Mouse (Mus musculus) liver, postnatal 0 days (tissue): ENCODE measurements around the gene Spib.

Experiments
- CTCF ChIP-seq: sonication (generic); IDR thresholded peaks from 2 replicates; pipeline ENCODE4 v1.5.1; 2016; ENCODE audit warnings: antibody characterized with exemption, low read depth
- EP300 ChIP-seq: IDR thresholded peaks from 2 replicates; pipeline ENCODE4 v1.6.1; 2016; ENCODE audit warnings: antibody characterized with exemption, low read depth, mild to moderate bottlenecking

DNA sequence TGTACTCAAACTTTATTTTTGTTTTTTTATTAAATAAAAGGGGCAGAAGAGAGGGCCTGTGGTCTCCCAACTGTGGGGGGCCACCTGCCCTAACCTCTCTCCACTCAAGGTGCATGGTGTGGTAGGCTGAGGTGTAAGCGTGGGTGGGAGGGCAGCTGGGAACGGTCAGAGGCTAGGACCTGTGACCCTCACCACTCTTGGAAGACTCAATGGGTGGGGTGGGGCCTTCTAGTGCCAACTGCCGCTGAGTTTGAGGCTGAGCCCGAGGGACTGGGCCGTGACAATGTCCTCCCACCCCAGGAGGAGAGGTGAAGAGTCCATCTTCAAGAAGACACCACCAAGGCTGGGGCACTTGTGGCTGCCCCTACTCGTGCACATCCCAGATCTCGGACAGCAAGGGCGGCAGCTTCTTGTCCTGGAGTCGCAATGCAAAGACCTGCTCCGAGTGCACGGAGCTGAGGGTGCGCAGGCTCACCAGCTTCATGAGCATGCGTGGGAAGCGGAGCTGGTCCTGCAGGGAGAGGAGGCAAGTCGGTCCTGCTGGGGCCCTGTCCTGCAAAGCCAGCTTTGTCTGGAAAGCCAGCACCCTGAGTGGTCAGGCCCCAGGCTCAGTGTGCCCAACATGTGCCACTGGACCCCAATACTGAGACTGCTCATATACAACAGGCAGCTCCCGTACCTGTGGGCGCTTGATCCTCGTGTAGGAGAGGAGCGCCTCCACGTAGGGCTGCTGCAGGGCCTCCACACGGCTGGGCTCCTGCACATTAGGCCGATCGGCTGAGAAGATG, 17.9 kb upstream of the Spib start:
- TF ChIP-seq CTCF (no peak), EP300 (no peak)
